Mouse (Mus musculus): ENCODE data around the gene Usp2.

DNA sequence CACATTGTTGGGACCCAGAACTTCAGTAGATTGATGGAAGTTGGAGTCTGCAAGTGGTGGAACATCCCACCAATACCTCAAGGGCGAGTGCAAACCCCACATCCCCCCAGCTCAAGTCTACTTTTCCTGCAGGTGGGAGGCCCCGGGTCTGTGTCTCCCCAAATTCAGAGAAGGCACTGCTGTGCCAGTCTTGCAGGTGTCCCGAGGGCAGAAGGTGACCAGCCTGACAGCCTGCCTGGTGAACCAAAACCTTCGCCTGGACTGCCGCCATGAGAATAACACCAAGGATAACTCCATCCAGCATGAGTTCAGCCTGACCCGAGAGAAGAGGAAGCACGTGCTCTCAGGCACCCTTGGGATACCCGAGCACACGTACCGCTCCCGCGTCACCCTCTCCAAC, 20.4 kb upstream of the Usp2 start:
- TF ChIP-seq CTCF (conservative IDR thresholded peaks at IDR 0.05 in 1 of 2, IDR thresholded peaks at IDR 0.05 in 1 of 2; ENCODE audit: low read depth in 2 of 2, low read length in 2 of 2) (no peak), E2F4 (IDR thresholded peaks at IDR 0.05; ENCODE audit: insufficient replicate concordance, low read depth, low read length) (no peak), ELF1 (IDR thresholded peaks at IDR 0.05; ENCODE audit: low read depth, low read length) (no peak), MAX (IDR thresholded peaks at IDR 0.05; ENCODE audit: low read length) (no peak)

Measured in CH12.LX (cell line).